Mouse (Mus musculus) G1E (cell line): ENCODE measurements at regions not wholly inside any gene's neighbourhood (a gene's known extent, or its start where the extent isn't known, plus 50 kb on each side); places are given as distances from the start of the nearest gene placed in this dataset.

ENCODE experiments used
- CTCF ChIP-seq: IDR thresholded peaks from 2 replicates; pipeline ENCODE4 v1.5.1; 2012; ENCODE audit warnings: low read depth, low read length, inconsistent platforms, mixed read lengths
- GATA1 ChIP-seq: IDR thresholded peaks from 2 replicates; pipeline ENCODE4 v1.6.1; 2012; ENCODE audit warnings: borderline replicate concordance, low read length, inconsistent platforms, mixed read lengths
- GATA2 ChIP-seq: IDR thresholded peaks from 2 replicates; pipeline ENCODE4 v1.6.1; 2012; ENCODE audit warnings: low read depth, low read length, inconsistent platforms, borderline replicate concordance
- POLR2AphosphoS5 ChIP-seq: IDR thresholded peaks from 2 replicates; pipeline ENCODE4 v1.6.1; 2012; ENCODE audit warnings: low read depth, low read length, inconsistent platforms; ENCODE audit not compliant: insufficient replicate concordance
- TAL1 ChIP-seq: conservative IDR thresholded peaks from 2 replicates; pipeline ENCODE4 v1.6.1; 2012; ENCODE audit warnings: low read depth, low read length, inconsistent platforms, mixed read lengths

GRCm38 (mm10) chr3:39115441-39115840 lies 228.7 kb downstream of the Fat4 start:
- TF ChIP-seq CTCF (no peak), TAL1 (no peak), GATA2 (no peak), GATA1 (no peak), POLR2AphosphoS5 (no peak)
